Mouse (Mus musculus): ENCODE results near the gene Isg20l2.

DNA sequence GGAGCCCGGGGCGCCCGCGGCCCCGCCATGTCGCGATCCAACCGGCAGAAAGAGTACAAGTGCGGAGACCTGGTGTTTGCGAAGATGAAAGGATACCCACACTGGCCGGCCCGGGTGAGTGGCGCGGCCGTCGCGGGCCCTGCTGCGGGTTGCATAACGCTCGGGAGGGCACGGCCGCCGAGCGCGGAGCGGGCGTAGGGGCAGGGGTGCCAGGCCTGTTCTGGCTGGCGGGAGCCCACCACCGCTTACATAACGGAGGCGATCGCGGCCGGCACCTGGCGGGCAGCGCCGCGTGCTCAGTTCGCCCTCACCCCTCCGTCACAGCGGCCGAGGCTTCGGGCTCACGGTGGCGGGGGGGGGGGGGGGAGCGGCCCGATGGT lies 23.5 kb upstream of the Isg20l2 start:
- TF ChIP-seq CTCF (IDR thresholded peaks at IDR 0.05; ENCODE audit: low read depth) = no peak
- no peak for TF ChIP-seq EP300 (IDR thresholded peaks at IDR 0.05; ENCODE audit: low read depth)

All from liver, postnatal 0 days (tissue).